In the genomic region with DNA sequence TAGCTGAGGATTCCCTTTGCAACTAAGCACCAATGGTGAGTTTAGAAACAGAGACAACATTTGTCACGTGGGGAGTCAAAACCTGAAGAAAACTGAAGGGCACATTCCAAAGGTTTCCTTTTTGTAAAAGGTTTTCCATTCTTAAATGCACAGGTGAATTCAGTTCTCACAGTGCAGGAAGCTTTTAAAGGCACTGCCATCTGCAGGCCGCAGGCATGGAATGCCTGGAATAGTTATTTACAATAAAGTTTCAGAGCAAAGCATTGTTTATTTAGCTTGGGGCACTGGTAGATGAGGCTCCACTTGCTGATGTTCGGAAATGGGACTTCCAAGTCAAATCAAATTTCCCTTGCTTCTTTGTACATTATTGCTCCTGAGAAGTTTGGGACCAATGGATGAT, we compare ENCODE assay signal across 8 mouse cellular contexts. TPM values are rescaled to one million over a fixed set of nuclear protein-coding genes. Genes with fewer than 3 reads are reported as not detected.
A peak's percentile ranks its signal among the peaks of the same experiment; 100 is the strongest.
DNase-seq lines count a peak whose midpoint lies in the region; ATAC-seq and TF ChIP-seq lines count a peak whose summit lies in the region.
"Had no signal": no experiment of that assay in that cellular context is flagged by ENCODE, and none has a peak within 500 bp of the region (broad histone marks: within the 10 kb centered on the region; RNA-seq: fewer than 3 reads in every experiment).

No protein-coding gene starts in this region.

- no peaks in the 10 kb centered on the region for H3K36me3 ChIP-seq in lung, embryonic 14.5 days (ENCODE audit: insufficient read depth)
- no peaks in the 10 kb centered on the region for H3K36me3 ChIP-seq in forebrain, postnatal 0 days (ENCODE audit: insufficient read depth)
- H3K36me3 ChIP-seq in limb, embryonic 14.5 days (ENCODE audit: control insufficient read depth, insufficient read depth, low read length): no peaks in the 10 kb centered on the region
- H3K36me3 ChIP-seq in stomach, postnatal 0 days (ENCODE audit: control insufficient read depth, insufficient read depth, low read length): no peaks in the 10 kb centered on the region

- H3K4me1 ChIP-seq in lung, embryonic 14.5 days (ENCODE audit: insufficient read depth): peaks cover 9% of the 10 kb centered on the region
- H3K4me1 ChIP-seq in forebrain, postnatal 0 days (ENCODE audit: insufficient read depth): peaks cover 23% of the 10 kb centered on the region
- H3K4me1 ChIP-seq in limb, embryonic 14.5 days (ENCODE audit: control insufficient read depth, insufficient read depth, low read length): peaks cover 17% of the 10 kb centered on the region
- no peaks in the 10 kb centered on the region for H3K4me1 ChIP-seq in stomach, postnatal 0 days (replicated peaks; ENCODE audit: control insufficient read depth, insufficient read depth)

- intact Hi-C loops in heart, postnatal 25 days (cut with DNase I): loop anchor here (2.0 to 10.0 kb wide), 3 partner anchors 72 to 198 kb away; partner anchors contain the start of genes Ctsa, Neurl2 and Slc12a5

- 34% methylated on average over 3 of the region's 3 CpGs for WGBS in lung, embryonic 14.5 days
- 35% methylated on average over 3 of the region's 3 CpGs for WGBS in forebrain, postnatal 0 days
- WGBS in limb, embryonic 14.5 days: 36% methylated on average over 3 of the region's 3 CpGs
- 29% methylated on average over 3 of the region's 3 CpGs for WGBS in stomach, postnatal 0 days

- DNase-seq in lung, embryonic 14.5 days: peak; percentile 46
- no peak for DNase-seq in lung, postnatal 10 days
- DNase-seq in forebrain, postnatal 0 days: peak; percentile 48
- DNase-seq in limb, embryonic 14.5 days (ENCODE audit: low spot score): no peak
- DNase-seq in stomach, postnatal 0 days (ENCODE audit: low spot score): peak; percentile 37
- DNase-seq in left cerebral cortex, adult 8-10 months (ENCODE audit: low spot score in 2 of 2): no peak
- no peak for DNase-seq in heart, postnatal 25 days (ENCODE audit: low spot score)

- TF ChIP-seq CTCF in lung, embryonic 14.5 days (IDR thresholded peaks at IDR 0.05; ENCODE audit: low read depth): peak; percentile 28; the same call in 1 of the 2 replicates
- TF ChIP-seq CTCF in forebrain, postnatal 0 days (IDR thresholded peaks at IDR 0.05; ENCODE audit: low read depth): peak; percentile 54
- peak; percentile 65 for TF ChIP-seq CTCF in stomach, postnatal 0 days (IDR thresholded peaks at IDR 0.05; ENCODE audit: low read depth)

- no peaks in the 10 kb centered on the region for H3K27me3 ChIP-seq in lung, embryonic 14.5 days (ENCODE audit: insufficient read depth, low read length)
- H3K27me3 ChIP-seq in forebrain, postnatal 0 days (ENCODE audit: insufficient read depth, low read length): no peaks in the 10 kb centered on the region
- no peaks in the 10 kb centered on the region for H3K27me3 ChIP-seq in limb, embryonic 14.5 days (ENCODE audit: control insufficient read depth, insufficient read depth, low read length)
- no peaks in the 10 kb centered on the region for H3K27me3 ChIP-seq in stomach, postnatal 0 days (ENCODE audit: control insufficient read depth, insufficient read depth, low read length)

- no peak for ATAC-seq in lung, embryonic 14.5 days (ENCODE audit: insufficient read depth)
- no peak for ATAC-seq in forebrain, postnatal 0 days
- no peak for ATAC-seq in limb, embryonic 14.5 days (ENCODE audit: low FRiP score, low read depth)
- no peak for ATAC-seq in stomach, postnatal 0 days (ENCODE audit: low FRiP score, low TSS enrichment)

- H3K27ac ChIP-seq in lung, embryonic 14.5 days (ENCODE audit: low read depth): no peak overlapping the region
- H3K27ac ChIP-seq in forebrain, postnatal 0 days (ENCODE audit: low read depth, low read length): no peak overlapping the region
- H3K27ac ChIP-seq in limb, embryonic 14.5 days (replicated peaks; ENCODE audit: low read depth, low read length): no peak overlapping the region
- H3K27ac ChIP-seq in stomach, postnatal 0 days (replicated peaks): no peak overlapping the region

- no peak for TF ChIP-seq EP300 in stomach, postnatal 0 days (optimal IDR thresholded peaks at IDR 0.05)

- no peak overlapping the region for H3K9ac ChIP-seq in lung, embryonic 14.5 days
- H3K9ac ChIP-seq in forebrain, postnatal 0 days: no peak overlapping the region
- H3K9ac ChIP-seq in limb, embryonic 14.5 days (ENCODE audit: low read depth, low read length, severe bottlenecking): no peak overlapping the region
- no peak overlapping the region for H3K9ac ChIP-seq in stomach, postnatal 0 days (ENCODE audit: low read length)

- no peaks in the 10 kb centered on the region for H3K9me3 ChIP-seq in lung, embryonic 14.5 days (ENCODE audit: low read depth, low read length)
- H3K9me3 ChIP-seq in forebrain, postnatal 0 days (ENCODE audit: low read length): no peaks in the 10 kb centered on the region
- H3K9me3 ChIP-seq in limb, embryonic 14.5 days (ENCODE audit: control insufficient read depth, low read length): no peaks in the 10 kb centered on the region
- H3K9me3 ChIP-seq in stomach, postnatal 0 days (ENCODE audit: control insufficient read depth, low read length): no peaks in the 10 kb centered on the region

- peak overlapping the region; percentile 94; the same call in 1 of the 2 replicates for H3K4me3 ChIP-seq in lung, embryonic 14.5 days (ENCODE audit: low read depth, low read length)
- H3K4me3 ChIP-seq in forebrain, postnatal 0 days (ENCODE audit: low read depth, low read length): peak overlapping the region; percentile 93
- H3K4me3 ChIP-seq in limb, embryonic 14.5 days (replicated peaks; ENCODE audit: low read length): no peak overlapping the region; the same call in 1 of the 2 replicates
- H3K4me3 ChIP-seq in stomach, postnatal 0 days (ENCODE audit: low read depth, low read length): no peak overlapping the region

- peak overlapping the region; percentile 82 for H3K4me2 ChIP-seq in lung, embryonic 14.5 days
- peak overlapping the region; percentile 76 for H3K4me2 ChIP-seq in forebrain, postnatal 0 days (ENCODE audit: low read depth)
- H3K4me2 ChIP-seq in limb, embryonic 14.5 days (replicated peaks; ENCODE audit: low read depth, low read length, severe bottlenecking): peak overlapping the region; percentile 71
- no peak overlapping the region; the same call in 1 of the 2 replicates for H3K4me2 ChIP-seq in stomach, postnatal 0 days (replicated peaks; ENCODE audit: low read depth)

- TF ChIP-seq POLR2A in limb, embryonic 14.5 days (IDR thresholded peaks at IDR 0.05; ENCODE audit: borderline replicate concordance, extremely low read depth, insufficient read depth, insufficient read length): no peak

RNA-seq across cellular contexts. Expression of gene Ncoa5, which starts 2.1 kb away (rescaled TPM):
- 72.8 and 81.6 TPM in 2 replicates for polyA plus RNA-seq in lung, embryonic 14.5 days (2014; fragmentation: Nextera tagmentation; extraction: Ambion mirVana)
- 81.8 and 96.3 TPM in 2 replicates for total RNA-seq in forebrain, postnatal 0 days (2014; rRNA removed)
- 49.2 and 64.4 TPM in 2 replicates for polyA plus RNA-seq in forebrain, postnatal 0 days (2015; fragmentation: Nextera tagmentation; extraction: Ambion mirVana)
- 77.3 and 86.3 TPM in 2 replicates for polyA plus RNA-seq in limb, embryonic 14.5 days (2012; rRNA removed)
- 58.7 and 68.1 TPM in 2 replicates for polyA plus RNA-seq in limb, embryonic 14.5 days (2014; fragmentation: Nextera tagmentation; extraction: Ambion mirVana)
- 17.3 and 17.9 TPM in 2 replicates for polyA plus RNA-seq in stomach, postnatal 0 days (2015; fragmentation: Nextera tagmentation; extraction: Ambion mirVana)
- 10 to 100 TPM; 41.4 to 50.4 (median 44.6) TPM for total RNA-seq in left cerebral cortex, adult 8-10 months (2022)
- 10 to 100 TPM; 19.1 to 19.5 TPM for total RNA-seq in heart, postnatal 25 days (2021)

RNA-seq across cellular contexts. Expression of gene Cd40, which starts 22.9 kb away (rescaled TPM):
- polyA plus RNA-seq in lung, embryonic 14.5 days (2014; fragmentation: Nextera tagmentation; extraction: Ambion mirVana): 20.3 and 22.1 TPM in 2 replicates
- 5.0 TPM in 2 replicates for total RNA-seq in forebrain, postnatal 0 days (2014; rRNA removed)
- 4.7 and 7.0 TPM in 2 replicates for polyA plus RNA-seq in forebrain, postnatal 0 days (2015; fragmentation: Nextera tagmentation; extraction: Ambion mirVana)
- polyA plus RNA-seq in limb, embryonic 14.5 days (2012; rRNA removed): 9.7 and 11.7 TPM in 2 replicates
- polyA plus RNA-seq in limb, embryonic 14.5 days (2014; fragmentation: Nextera tagmentation; extraction: Ambion mirVana): 7.4 and 9.1 TPM in 2 replicates
- polyA plus RNA-seq in stomach, postnatal 0 days (2015; fragmentation: Nextera tagmentation; extraction: Ambion mirVana): 3.3 and 3.7 TPM in 2 replicates
- total RNA-seq in left cerebral cortex, adult 8-10 months (2022): under 1 TPM; 0.23 to 0.81 (median 0.59) TPM
- total RNA-seq in heart, postnatal 25 days (2021): 1 to 10 TPM; 1.9 to 3.6 TPM

RNA-seq across cellular contexts. Expression of gene 1700025C18Rik, which starts 58.0 kb away (rescaled TPM):
- polyA plus RNA-seq in lung, embryonic 14.5 days (2014; fragmentation: Nextera tagmentation; extraction: Ambion mirVana): not detected in 2 replicates
- total RNA-seq in forebrain, postnatal 0 days (2014; rRNA removed): not detected in 2 replicates
- not detected in 2 replicates for polyA plus RNA-seq in forebrain, postnatal 0 days (2015; fragmentation: Nextera tagmentation; extraction: Ambion mirVana)
- polyA plus RNA-seq in limb, embryonic 14.5 days (2012; rRNA removed): not detected in 2 replicates
- not detected in 2 replicates for polyA plus RNA-seq in limb, embryonic 14.5 days (2014; fragmentation: Nextera tagmentation; extraction: Ambion mirVana)
- not detected in 2 replicates for polyA plus RNA-seq in stomach, postnatal 0 days (2015; fragmentation: Nextera tagmentation; extraction: Ambion mirVana)
- total RNA-seq in left cerebral cortex, adult 8-10 months (2022): not detected
- total RNA-seq in heart, postnatal 25 days (2021): not detected
- polyA plus RNA-seq: frontal cortex, adult 2 months had no signal

Comparison
In these comparisons a context has a peak if more than half of its experiments do, and no peak if none do; other contexts are left out.
1. DNase-seq: peak in lung, embryonic 14.5 days (single experiment), forebrain, postnatal 0 days (single experiment) and stomach, postnatal 0 days (single experiment); none in lung, postnatal 10 days (single experiment), limb, embryonic 14.5 days (single experiment), left cerebral cortex, adult 8-10 months (0 of 2) and heart, postnatal 25 days (single experiment).
2. H3K4me3 ChIP-seq: peak in lung, embryonic 14.5 days (single experiment) and forebrain, postnatal 0 days (single experiment); none in limb, embryonic 14.5 days (single experiment) and stomach, postnatal 0 days (single experiment).
3. Peak in every context shown above with its lines, with median percentiles within 50 percentile points of each other: CTCF ChIP-seq.